Mouse (Mus musculus) left cerebral cortex, adult 18-20 months (tissue): ENCODE results near the gene Myo18b. TPM values are rescaled to one million over a fixed set of nuclear protein-coding genes. Genes with fewer than 3 reads are reported as not detected.
A peak's percentile ranks its signal among the peaks of the same experiment; 100 is the strongest.

Source experiments
- DNase-seq, 2 experiments: peaks; one replicate each; pipeline ENCODE4 v3.0.0; 2021 to 2022; ENCODE audit warnings: low spot score in 2 of 2, mixed read lengths in 1 of 2
- total RNA-seq, 2 experiments: library from RNA; stranded (reverse); gene quantifications; 2 replicates each; pipeline ENCODE4 v1.2.3; 2021

Myo18b gene
- total RNA-seq, 2 experiments from 2014 or later, result 1.1 to 1.7 TPM

DNA sequence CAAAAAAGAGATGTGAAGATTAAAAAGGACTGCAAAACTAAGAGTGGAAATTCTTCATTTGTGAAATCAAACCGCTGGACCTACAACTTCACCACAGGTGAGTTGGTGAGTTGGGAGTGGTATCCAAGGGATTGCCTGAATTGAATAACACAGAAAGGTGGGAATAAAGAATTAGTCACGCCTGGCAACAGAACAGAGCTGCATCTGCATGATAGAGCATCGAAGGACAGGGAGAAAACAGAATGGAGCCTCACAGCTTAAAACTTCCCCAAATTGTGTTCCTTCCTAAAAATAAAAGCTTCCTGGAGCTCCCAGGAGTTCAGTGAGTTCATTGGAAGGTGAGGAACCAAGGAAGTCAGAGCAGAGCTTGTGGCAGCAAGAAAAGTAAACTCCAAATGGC lies 73.7 kb downstream of the Myo18b start:
- no peak for DNase-seq

DNA sequence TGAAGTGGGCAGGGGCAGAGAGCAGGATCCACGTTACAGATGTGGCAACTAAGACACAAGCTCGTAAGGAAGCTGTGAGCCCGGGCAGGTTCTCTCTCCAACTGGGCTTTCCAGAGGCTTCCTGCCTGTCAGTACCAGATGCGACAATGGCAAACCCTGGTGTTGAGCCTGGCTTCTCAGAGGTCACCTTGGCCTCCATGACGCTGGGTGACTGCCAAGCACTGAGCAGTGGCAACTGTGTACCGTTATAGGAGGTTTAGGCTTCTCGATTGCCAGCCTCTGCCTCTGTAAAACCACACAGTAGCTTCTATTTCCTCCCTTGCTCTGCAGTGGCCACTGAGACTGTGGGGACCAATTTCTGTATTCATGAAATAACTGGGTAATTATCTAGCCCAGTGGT lies 81.1 kb downstream of the Myo18b start:
- DNase-seq, result no peak

GRCm38 (mm10) chr5:112807629-112808028 lies 88.5 kb downstream of the Myo18b start:
- DNase-seq, result no peak

GRCm38 (mm10) chr5:112796086-112796485 lies 100.1 kb downstream of the Myo18b start:
- no peak for DNase-seq

DNA sequence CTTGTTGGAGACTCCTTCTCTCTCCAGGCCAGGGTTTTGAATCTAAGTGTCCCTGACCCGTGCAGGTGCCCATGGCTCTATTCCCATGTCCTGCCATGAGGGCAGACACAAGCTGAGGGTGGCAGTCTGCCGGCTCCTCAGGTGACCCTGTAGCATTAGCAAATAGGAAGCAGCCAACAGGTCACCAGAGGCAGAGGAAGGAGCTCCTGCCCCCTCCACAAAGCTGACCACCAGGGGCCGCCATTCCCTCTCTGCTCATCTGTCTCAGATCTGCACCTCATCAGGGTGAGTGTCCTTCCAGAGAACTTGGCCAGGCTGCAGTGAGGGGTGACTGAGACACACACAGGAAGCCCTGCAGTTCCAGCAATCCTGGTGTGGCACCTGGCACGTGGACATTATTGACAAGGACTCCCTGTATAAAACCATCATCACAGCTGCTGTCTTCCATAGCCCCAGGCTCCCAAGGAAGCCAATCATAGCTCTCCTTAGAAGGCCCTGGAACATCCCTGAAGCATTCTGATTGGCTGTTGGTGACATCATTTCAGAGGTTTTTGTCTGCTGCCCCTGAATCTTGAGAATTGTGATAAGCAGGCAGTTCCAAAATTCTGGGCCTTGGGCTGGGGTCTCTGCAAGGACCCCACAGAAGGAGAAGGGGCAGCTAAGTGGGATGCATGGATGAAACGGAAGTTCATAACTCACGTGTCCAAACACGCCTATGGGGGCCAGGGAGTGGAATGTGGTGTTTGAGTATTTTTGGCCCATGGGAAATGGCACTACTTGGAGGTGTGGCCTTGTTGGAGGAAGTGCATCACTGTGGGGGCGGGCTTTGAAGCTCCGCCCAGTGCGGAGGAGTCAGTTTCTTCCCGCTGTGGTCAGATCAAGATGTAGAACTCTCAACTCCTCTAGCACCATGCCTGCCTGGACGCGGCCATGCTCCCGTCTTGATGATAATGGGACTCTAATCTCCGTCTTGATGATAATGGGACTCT lies 104.1 kb downstream of the Myo18b start:
- no peak for DNase-seq

GRCm38 (mm10) chr5:112790376-112791111 lies 105.6 kb downstream of the Myo18b start:
- no peak for DNase-seq

DNA sequence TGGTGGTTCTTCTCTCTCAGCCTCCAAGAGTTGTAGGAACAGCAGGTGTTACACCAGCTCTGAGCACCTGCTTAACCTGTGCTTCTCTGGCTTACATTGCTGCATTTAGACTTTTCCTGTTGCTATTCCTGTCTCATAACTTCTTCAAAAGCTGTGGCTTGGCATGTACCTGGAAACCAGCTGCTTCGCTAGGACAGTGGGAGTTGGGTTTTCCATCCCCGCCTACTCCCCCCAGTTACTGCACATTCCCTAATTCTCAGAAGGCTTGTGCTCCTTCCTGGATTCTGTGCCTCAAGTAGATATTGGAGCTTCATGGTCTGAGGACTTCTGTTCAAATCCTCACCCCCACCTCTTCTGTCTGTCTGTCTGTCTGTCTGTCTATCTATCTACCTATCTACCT lies 107.7 kb downstream of the Myo18b start:
- no peak for DNase-seq

DNA sequence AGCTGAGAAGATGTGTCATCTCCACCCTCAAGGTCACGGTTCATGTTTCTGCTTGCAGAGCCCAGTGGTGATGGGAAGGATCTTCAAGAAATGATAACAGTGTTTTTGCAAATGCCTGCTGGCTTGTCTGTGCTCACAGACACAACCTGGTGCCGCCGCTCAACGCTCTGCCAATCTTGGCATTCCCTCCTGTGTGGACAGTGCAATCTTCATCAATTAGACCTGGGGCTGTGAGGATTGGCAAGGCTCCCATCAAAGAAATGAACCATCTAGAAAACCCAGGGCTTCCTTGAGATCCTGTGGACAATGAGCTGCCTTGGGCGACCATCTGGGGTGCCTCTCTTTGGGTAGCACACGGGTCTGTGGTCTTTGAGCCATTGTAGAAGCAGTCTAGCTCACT lies 109.4 kb downstream of the Myo18b start:
- no peak for DNase-seq

DNA sequence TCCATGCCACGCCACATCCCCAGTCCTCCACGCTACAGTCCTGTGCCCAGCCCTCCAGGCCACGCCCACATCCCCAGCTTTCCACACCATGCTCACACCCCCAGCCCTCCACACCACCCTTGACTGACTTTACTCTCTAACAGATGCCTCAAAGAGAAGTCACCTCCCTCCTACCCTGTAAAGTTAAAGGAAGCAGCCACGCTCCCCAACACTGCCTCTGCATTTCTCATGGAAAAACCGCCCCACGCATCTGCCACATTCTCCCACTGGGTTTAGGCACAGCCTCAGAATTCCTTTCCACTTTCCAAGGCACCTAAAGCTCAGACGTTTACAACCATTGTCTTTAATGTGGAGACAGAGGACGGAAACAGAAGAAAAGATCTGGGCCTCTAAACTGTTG lies 110.1 kb downstream of the Myo18b start:
- peak; percentile 65 to 66 for DNase-seq

DNA sequence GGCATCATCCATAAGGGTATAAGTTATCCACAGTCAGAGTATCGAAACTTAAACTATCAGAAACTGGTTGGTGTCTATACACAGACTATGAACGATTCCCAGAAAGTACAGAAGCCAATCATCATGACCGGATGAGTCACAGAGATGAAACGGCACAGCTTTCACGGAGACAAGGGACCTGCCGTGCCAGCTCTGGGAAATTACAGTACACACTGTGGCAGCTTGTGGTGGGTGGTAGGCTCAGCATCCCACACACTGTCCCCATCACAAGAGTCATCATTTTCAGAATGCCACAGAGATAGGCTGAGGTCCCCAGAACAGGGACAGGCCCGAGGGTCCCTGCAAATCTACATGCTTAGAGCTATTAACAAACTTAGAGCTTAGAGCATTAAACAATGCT lies 114.4 kb downstream of the Myo18b start:
- peak; percentile 69 to 78 for DNase-seq

DNA sequence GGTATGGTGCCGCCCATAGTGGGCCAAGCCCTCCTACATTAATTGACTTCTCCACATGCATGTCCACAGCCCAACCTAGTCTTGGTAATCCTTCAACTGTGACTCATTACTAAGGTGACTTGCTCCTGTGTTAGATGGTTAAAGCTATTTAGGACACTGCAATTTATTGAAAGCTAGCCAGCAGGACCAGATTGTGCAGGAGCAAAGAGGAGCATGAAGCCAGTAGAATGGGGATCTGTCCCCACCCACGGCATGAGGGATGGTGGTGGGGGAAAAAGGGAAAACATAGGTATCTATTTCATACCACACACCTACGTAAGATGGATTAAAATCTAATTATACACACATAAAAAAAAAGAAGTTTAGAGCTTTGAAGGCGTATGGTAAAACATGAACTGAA lies 114.9 kb downstream of the Myo18b start:
- peak; percentile 25 to 43 for DNase-seq

DNA sequence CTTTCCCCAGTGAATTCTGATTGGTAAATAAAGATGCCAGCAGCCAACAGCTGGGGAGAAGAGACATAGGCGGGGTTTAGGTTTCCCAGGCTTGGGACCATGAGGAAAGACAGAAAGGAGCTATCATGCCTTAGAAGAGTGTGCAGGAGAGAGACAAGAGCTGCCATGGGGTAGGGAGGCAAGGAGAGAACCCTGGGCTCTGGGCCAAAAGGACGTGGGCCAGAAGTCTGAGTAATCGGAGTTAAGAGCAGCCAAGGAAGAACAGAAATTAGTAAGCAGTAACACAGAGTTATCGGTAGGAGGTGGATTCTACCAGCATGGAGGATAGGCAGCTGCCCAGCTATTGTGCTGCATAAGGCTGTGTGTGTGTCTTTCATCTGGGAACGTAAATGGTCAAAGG lies 115.8 kb downstream of the Myo18b start:
- peak; percentile 82 to 83 for DNase-seq

- no peak for DNase-seq
Observed at GRCm38 (mm10) chr5:112776781-112777405, 119.3 kb downstream of the Myo18b start.

DNA sequence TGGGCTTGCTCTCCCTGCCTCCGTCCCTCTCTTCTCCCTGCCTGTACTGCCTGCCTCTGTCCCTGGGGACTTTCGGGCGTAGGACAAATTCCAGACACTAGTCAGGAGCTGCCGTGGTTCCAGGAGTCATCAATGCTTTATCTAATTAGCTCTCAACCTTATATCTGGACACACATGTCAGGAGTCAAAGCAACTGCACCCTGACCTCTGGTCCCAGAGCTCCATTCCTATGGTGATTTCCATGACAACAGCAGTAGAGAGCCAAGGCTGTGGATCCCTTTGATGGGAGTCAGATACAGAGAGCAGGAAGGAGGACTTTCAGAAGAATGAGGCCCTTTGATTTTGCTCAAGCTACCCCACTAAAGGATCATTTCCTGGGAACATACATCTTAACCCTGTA lies 122.7 kb downstream of the Myo18b start:
- DNase-seq, result no peak

- no peak for DNase-seq
Observed at GRCm38 (mm10) chr5:112771376-112771901, 124.7 kb downstream of the Myo18b start.

- DNase-seq, result no peak
Observed at GRCm38 (mm10) chr5:112769721-112770119, 126.4 kb downstream of the Myo18b start.

DNA sequence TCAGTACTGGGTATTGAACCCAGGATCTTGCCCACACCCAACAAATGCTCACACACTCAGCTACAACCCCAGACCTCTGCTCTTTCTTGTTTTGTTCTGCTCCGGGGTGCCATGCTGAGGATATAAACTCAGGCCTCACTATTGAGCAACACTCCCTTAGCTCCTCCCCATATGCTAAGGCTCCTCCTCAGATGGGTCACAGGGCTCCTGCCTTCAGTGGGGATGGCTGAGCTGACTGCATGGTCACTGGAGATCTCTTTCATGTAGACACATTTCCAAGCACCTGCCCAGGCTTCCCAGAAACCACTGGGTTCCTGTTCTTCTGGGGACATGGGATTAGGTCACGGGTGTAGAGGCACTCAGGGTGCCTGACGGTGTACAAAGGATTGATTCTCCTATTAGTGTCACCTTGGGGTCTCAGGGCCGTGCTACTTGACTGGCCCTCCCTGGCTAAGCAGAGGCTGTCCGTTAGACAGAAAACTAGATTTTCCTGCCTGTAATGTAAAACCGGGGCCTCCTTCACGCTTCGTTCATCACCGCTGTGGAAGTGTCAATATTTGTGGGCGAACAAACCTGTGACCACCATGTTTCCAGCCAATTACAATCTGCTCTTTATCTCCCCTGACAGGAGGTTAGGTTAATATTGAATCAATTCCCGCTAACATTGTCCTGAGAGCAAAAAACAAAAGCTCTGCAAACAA lies 127.0 kb downstream of the Myo18b start:
- DNase-seq, result no peak

- no peak for DNase-seq
Observed at GRCm38 (mm10) chr5:112768556-112768955, 127.6 kb downstream of the Myo18b start.

GRCm38 (mm10) chr5:112761415-112762075 lies 134.6 kb downstream of the Myo18b start:
- DNase-seq, result peak in 1 of 2 experiments; percentile 20

- DNase-seq, result no peak
Observed at GRCm38 (mm10) chr5:112755581-112755980, 140.6 kb downstream of the Myo18b start.
